Mouse (Mus musculus) lung, adult 2 months (tissue): ENCODE data around the gene Arhgap23.

Experiments used
- CTCF ChIP-seq: fragments of 200-500 bp; IDR thresholded peaks from 2 replicates; pipeline ENCODE4 v1.5.1; 2011; ENCODE audit warnings: mild to moderate bottlenecking, low read length, control low read depth; ENCODE audit not compliant: insufficient read depth
- POLR2A ChIP-seq: fragments of 200-500 bp; IDR thresholded peaks from 2 replicates; pipeline ENCODE4 v1.6.1; 2011; ENCODE audit warnings: low read depth, mild to moderate bottlenecking, control low read depth, low read length, borderline replicate concordance; ENCODE audit errors: extremely low read depth

DNA sequence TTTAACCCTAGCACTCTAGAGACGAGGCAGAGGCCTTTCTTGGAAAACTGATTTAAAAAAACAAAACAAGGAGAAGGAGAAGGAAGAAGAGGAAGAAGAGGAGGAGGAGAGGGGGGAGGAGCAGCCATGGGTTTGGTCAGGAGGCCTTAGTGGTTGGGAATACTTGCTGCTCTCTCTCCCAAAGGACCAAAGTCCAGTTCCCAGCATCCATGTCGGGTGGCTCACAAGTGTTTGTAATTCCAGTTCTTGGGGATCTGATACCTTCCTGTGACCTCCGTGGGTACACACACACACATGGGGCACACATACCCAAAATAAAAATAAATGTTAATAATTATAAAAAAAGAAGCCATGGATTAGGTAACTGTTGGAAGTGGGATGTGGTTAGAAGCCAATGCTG is 35.3 kb upstream of the Arhgap23 start:
- no peak for TF ChIP-seq POLR2A
- TF ChIP-seq CTCF, result no peak
